Mouse (Mus musculus) layer of hippocampus, postnatal 14 days (tissue): ENCODE data around the gene Ear14. TPM values are rescaled to one million over a fixed set of nuclear protein-coding genes. Genes with fewer than 3 reads are reported as not detected.
"Not testable (repeated sequence)": the region's sequence is repeated elsewhere in the genome, so short reads cannot be mapped to it uniquely, and the experiment has no call there.

ENCODE experiments used
- DNase-seq, 2 experiments: peaks; one replicate each; pipeline ENCODE4 v3.0.0; 2021 to 2022; ENCODE audit warnings: low spot score in 2 of 2, mixed read lengths in 1 of 2
- total RNA-seq, 2 experiments: library from RNA; stranded (reverse); gene quantifications; 2 replicates each; pipeline ENCODE4 v1.2.3; 2021

Ear14 gene
- total RNA-seq, 2 experiments from 2014 or later = not detected

GRCm38 (mm10) chr14:51250348-51250747 lies 47.2 kb downstream of the Ear14 start:
- no peak for DNase-seq

- not testable (repeated sequence) for DNase-seq
These were observed 49.0 kb downstream of the Ear14 start for GRCm38 (mm10) chr14:51252206-51252605.

GRCm38 (mm10) chr14:51253569-51253968 lies 50.4 kb downstream of the Ear14 start:
- no peak for DNase-seq

Other genes starting within 250 kb of the Ear14 start
- under 1 TPM; 0.52 to 0.92 TPM for gene Pnp2, start 247.4 kb upstream of the Ear14 start, total RNA-seq
- gene Rnase10, start 195.6 kb upstream of the Ear14 start, total RNA-seq = under 1 TPM; 0.24 to 0.35 TPM
- not detected for gene Rnase9, start 161.5 kb upstream of the Ear14 start, total RNA-seq
- not detected for gene Rnase11, start 153.2 kb upstream of the Ear14 start, total RNA-seq
- gene Rnase12, start 145.7 kb upstream of the Ear14 start, total RNA-seq = not detected
- not detected for gene Olfr750, start 129.0 kb upstream of the Ear14 start, total RNA-seq
- 10 to 100 TPM; 19.8 to 20.8 TPM for gene Rnase4, start 112.3 kb upstream of the Ear14 start, total RNA-seq
- gene Ang, start 112.2 kb upstream of the Ear14 start, total RNA-seq = 1 to 10 TPM; 4.7 to 5.6 TPM
- not detected for gene Eddm3b, start 89.0 kb upstream of the Ear14 start, total RNA-seq
- under 1 TPM in 1 of 2 experiments, not detected in 1; 0.74 TPM for gene Rnase6, start 79.5 kb upstream of the Ear14 start, total RNA-seq
- gene Rnase1, start 56.6 kb upstream of the Ear14 start, total RNA-seq = 1 to 10 TPM; 1.0 to 1.1 TPM
- gene Rnase2b, start 41.1 kb upstream of the Ear14 start, total RNA-seq = not detected
- gene Ang2, start 4.2 kb upstream of the Ear14 start, total RNA-seq = not detected
- gene Rnase2a, start 52.7 kb downstream of the Ear14 start, total RNA-seq = not detected
- gene Gm7247, start 158.4 kb downstream of the Ear14 start, total RNA-seq = not detected
- not detected for gene Vmn2r88, start 207.4 kb downstream of the Ear14 start, total RNA-seq
- not detected for gene Vmn2r89, start 248.5 kb downstream of the Ear14 start, total RNA-seq